Mouse (Mus musculus): ENCODE results near the gene Arl8b. TPM values are rescaled to one million over a fixed set of nuclear protein-coding genes. Genes with fewer than 3 reads are reported as not detected.
A peak's percentile ranks its signal among the peaks of the same experiment; 100 is the strongest.

Gene Arl8b
- polyA plus RNA-seq (2016; fragmentation: Nextera tagmentation; extraction: Ambion mirVana) = 62.6 and 65.8 TPM in 2 replicates

GRCm38 (mm10) chr6:108782526-108783183 lies at the start of gene Arl8b:
Gene Arl8b, plus strand, starts transcription at chr6:108783099.
- DNase-seq (ENCODE audit: low spot score) = peak; percentile 96
- Histone ChIP-seq H3K27me3 (ENCODE audit: insufficient read depth, poor library complexity, severe bottlenecking) (no peaks in the 10 kb centered on the region), H3K9me3 (no peaks in the 10 kb centered on the region), H3K27ac (peak within 1 kb of the TSS; percentile 94), H3K4me1 (peaks cover 17% of the 10 kb centered on the region), H3K4me3 (peak within 1 kb of the TSS; percentile 99), H3K36me3 (no peaks in the 10 kb centered on the region)
- 9% methylated on average over 36 of the region's 36 CpGs for WGBS

DNA sequence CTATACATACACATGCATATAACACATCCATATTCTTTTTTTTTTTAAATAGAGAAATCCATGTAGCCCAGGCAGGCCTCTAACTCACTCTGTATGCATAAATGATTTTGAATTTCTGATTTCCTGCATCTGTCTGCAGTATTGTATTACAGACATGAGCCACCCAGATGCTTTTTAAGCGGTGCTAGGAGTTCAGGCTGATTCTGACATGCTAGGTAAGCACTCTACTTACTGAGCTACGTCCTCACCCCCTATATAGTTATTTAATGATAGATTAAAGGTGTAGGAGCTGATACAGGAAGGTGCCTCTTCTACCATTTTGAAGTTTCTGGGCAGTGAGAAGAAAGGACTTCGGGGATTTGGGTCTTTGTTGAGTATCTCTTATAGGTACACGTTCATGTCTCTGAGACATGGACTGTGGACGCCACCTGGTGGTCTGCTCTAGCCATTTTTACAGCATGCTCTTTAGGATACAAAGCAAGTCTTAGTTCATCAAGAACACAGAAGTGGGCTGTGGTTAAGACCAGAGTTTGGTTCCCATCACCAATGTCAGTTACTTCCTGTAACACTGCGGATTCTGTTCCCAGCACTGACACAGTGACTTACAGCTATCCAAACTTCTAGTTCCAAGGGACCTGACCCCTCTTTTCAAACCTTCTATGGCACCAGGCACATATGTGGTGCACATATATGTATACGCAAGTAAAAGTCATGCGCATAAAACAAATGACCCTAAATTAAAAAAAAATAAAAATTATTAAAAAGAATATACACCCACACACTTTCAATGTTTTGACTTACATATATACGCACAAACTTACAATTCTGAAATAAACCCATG lies 46.8 kb upstream of the Arl8b start:
- Histone ChIP-seq H3K4me3 (no peak overlapping the region), H3K27ac (no peak overlapping the region), H3K4me1 (no peaks in the 10 kb centered on the region), H3K36me3 (no peaks in the 10 kb centered on the region), H3K27me3 (ENCODE audit: insufficient read depth, poor library complexity, severe bottlenecking) (no peaks in the 10 kb centered on the region), H3K9me3 (no peaks in the 10 kb centered on the region)
- 55% methylated on average over 9 of the region's 9 CpGs for WGBS
- DNase-seq (ENCODE audit: low spot score) = no peak

- no peaks in the 10 kb centered on the region for H3K27me3 ChIP-seq (ENCODE audit: insufficient read depth, poor library complexity, severe bottlenecking)
- no peak overlapping the region for H3K27ac ChIP-seq
- no peaks in the 10 kb centered on the region for H3K36me3 ChIP-seq
- DNase-seq (ENCODE audit: low spot score) = no peak
- no peaks in the 10 kb centered on the region for H3K9me3 ChIP-seq
- WGBS = 74% methylated on average over 9 of the region's 9 CpGs
- no peak overlapping the region for H3K4me3 ChIP-seq
- H3K4me1 ChIP-seq = no peaks in the 10 kb centered on the region
These were observed 44.3 kb upstream of the Arl8b start for GRCm38 (mm10) chr6:108738463-108739203.

- 67% methylated on average over 4 of the region's 4 CpGs for WGBS
- no peak for DNase-seq (ENCODE audit: low spot score)
These were observed 42.3 kb upstream of the Arl8b start for GRCm38 (mm10) chr6:108740579-108740978.

DNA sequence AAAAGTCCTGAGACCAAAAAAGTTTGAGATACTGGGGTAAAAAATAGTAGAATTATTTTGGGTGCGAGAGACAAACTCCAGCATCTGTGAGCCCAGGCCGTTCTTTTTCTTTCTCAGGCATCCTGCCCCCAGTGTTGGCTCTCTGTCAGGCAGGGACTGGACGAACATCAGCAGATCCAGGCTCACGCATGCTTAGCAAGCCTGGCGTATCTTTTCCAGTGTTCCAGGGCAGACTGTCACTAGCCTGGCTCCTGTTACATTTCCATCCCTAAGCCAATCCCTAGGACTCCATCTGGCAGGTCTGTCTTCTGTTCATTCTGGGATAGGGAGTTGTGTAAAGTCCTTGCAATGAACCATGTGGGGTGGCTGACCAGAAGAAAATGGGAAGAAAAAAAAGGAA lies 39.2 kb upstream of the Arl8b start:
- H3K4me3 ChIP-seq = no peak overlapping the region
- no peak for DNase-seq (ENCODE audit: low spot score)
- H3K9me3 ChIP-seq = no peaks in the 10 kb centered on the region
- no peak overlapping the region for H3K27ac ChIP-seq
- 78% methylated on average over 5 of the region's 5 CpGs for WGBS
- H3K27me3 ChIP-seq (ENCODE audit: insufficient read depth, poor library complexity, severe bottlenecking) = no peaks in the 10 kb centered on the region
- no peaks in the 10 kb centered on the region for H3K36me3 ChIP-seq
- no peaks in the 10 kb centered on the region for H3K4me1 ChIP-seq

More at GRCm38 (mm10) chr6:108740579-108740978, 42.3 kb upstream of the Arl8b start:
- H3K27ac ChIP-seq = no peak overlapping the region
- H3K27me3 ChIP-seq (ENCODE audit: insufficient read depth, poor library complexity, severe bottlenecking) = no peaks in the 10 kb centered on the region
- no peaks in the 10 kb centered on the region for H3K4me1 ChIP-seq
- H3K4me3 ChIP-seq = no peak overlapping the region
- H3K9me3 ChIP-seq = no peaks in the 10 kb centered on the region
- no peaks in the 10 kb centered on the region for H3K36me3 ChIP-seq

GRCm38 (mm10) chr6:108751324-108751723 lies 31.6 kb upstream of the Arl8b start:
- WGBS = 88% methylated on average over 7 of the region's 7 CpGs
- H3K27me3 ChIP-seq (ENCODE audit: insufficient read depth, poor library complexity, severe bottlenecking) = no peaks in the 10 kb centered on the region
- H3K4me3 ChIP-seq = no peak overlapping the region
- no peaks in the 10 kb centered on the region for H3K36me3 ChIP-seq
- no peaks in the 10 kb centered on the region for H3K4me1 ChIP-seq
- no peak overlapping the region for H3K27ac ChIP-seq
- DNase-seq (ENCODE audit: low spot score) = no peak
- H3K9me3 ChIP-seq = no peaks in the 10 kb centered on the region

DNA sequence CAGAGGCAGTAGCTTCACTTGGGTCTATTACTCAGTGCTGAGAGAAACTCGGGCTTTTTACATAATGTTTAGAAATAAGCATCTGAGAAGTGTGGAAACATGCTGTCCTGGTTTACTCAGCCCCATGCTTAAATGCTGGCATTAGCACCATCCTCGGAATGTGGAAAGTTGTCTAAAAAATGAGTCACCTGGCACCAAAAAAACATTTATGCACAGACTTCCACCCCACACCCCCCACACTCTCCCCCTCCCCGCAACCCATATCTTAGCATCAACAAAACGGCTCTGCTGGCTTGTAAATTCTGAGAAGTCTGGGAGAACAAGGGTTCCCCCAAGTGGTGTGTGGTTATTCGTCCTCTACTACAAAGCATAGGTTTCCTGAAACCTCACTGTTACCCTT lies 30.5 kb upstream of the Arl8b start:
- Histone ChIP-seq H3K36me3 (no peaks in the 10 kb centered on the region), H3K27ac (no peak overlapping the region), H3K27me3 (ENCODE audit: insufficient read depth, poor library complexity, severe bottlenecking) (no peaks in the 10 kb centered on the region), H3K4me1 (no peaks in the 10 kb centered on the region), H3K9me3 (no peaks in the 10 kb centered on the region), H3K4me3 (no peak overlapping the region)
- DNase-seq (ENCODE audit: low spot score) = no peak
- 61% methylated on average over 5 of the region's 5 CpGs for WGBS

- Histone ChIP-seq H3K4me3 (no peak overlapping the region), H3K9me3 (no peaks in the 10 kb centered on the region), H3K36me3 (no peaks in the 10 kb centered on the region), H3K27me3 (ENCODE audit: insufficient read depth, poor library complexity, severe bottlenecking) (no peaks in the 10 kb centered on the region), H3K4me1 (no peaks in the 10 kb centered on the region), H3K27ac (no peak overlapping the region)
- DNase-seq (ENCODE audit: low spot score) = no peak
- WGBS = 86% methylated on average over 1 of the region's 1 CpGs
These were observed 29.4 kb upstream of the Arl8b start for GRCm38 (mm10) chr6:108753536-108753935.

DNA sequence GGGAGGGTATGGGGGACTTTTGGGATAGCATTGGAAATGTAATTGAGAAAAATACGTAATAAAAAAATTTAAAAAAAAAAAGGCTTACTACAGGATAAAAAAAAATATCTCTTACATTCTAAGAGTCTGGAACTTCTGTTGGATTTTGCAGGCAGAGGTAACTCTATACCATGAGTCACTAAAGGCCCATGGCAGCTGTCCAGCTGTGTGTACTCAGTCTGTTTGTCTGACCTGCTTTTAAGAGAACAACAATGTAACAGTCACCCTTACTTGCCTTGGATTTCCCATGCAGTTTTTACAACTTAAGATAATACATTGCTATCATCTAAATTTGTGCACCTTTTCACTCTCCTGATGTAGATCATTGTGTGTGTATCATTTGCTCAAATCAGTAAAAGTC lies 28.5 kb upstream of the Arl8b start:
- Histone ChIP-seq H3K4me1 (no peaks in the 10 kb centered on the region), H3K27me3 (ENCODE audit: insufficient read depth, poor library complexity, severe bottlenecking) (no peaks in the 10 kb centered on the region), H3K36me3 (no peaks in the 10 kb centered on the region), H3K9me3 (no peaks in the 10 kb centered on the region), H3K4me3 (no peak overlapping the region), H3K27ac (no peak overlapping the region)
- 82% methylated on average over 1 of the region's 1 CpGs for WGBS
- no peak for DNase-seq (ENCODE audit: low spot score)

- Histone ChIP-seq H3K4me1 (no peaks in the 10 kb centered on the region), H3K36me3 (no peaks in the 10 kb centered on the region), H3K4me3 (no peak overlapping the region), H3K9me3 (no peaks in the 10 kb centered on the region), H3K27ac (no peak overlapping the region), H3K27me3 (ENCODE audit: insufficient read depth, poor library complexity, severe bottlenecking) (no peaks in the 10 kb centered on the region)
- DNase-seq (ENCODE audit: low spot score) = no peak
- WGBS = 86% methylated on average over 7 of the region's 7 CpGs
These were observed 27.0 kb upstream of the Arl8b start for GRCm38 (mm10) chr6:108755936-108756335.

GRCm38 (mm10) chr6:108758997-108759697 lies 23.8 kb upstream of the Arl8b start:
- no peaks in the 10 kb centered on the region for H3K36me3 ChIP-seq
- no peaks in the 10 kb centered on the region for H3K27me3 ChIP-seq (ENCODE audit: insufficient read depth, poor library complexity, severe bottlenecking)
- no peak for DNase-seq (ENCODE audit: low spot score)
- H3K4me3 ChIP-seq = no peak overlapping the region
- no peaks in the 10 kb centered on the region for H3K9me3 ChIP-seq
- WGBS = 76% methylated on average over 10 of the region's 10 CpGs
- no peaks in the 10 kb centered on the region for H3K4me1 ChIP-seq
- no peak overlapping the region for H3K27ac ChIP-seq

- no peak for DNase-seq (ENCODE audit: low spot score)
- Histone ChIP-seq H3K27ac (no peak overlapping the region), H3K27me3 (ENCODE audit: insufficient read depth, poor library complexity, severe bottlenecking) (no peaks in the 10 kb centered on the region), H3K4me1 (no peaks in the 10 kb centered on the region), H3K36me3 (no peaks in the 10 kb centered on the region), H3K4me3 (no peak overlapping the region), H3K9me3 (no peaks in the 10 kb centered on the region)
- WGBS = 78% methylated on average over 5 of the region's 5 CpGs
These were observed 23.2 kb upstream of the Arl8b start for GRCm38 (mm10) chr6:108759698-108760039.

All from heart, embryonic 10.5 days (tissue).